9 mouse cellular contexts compared by ENCODE assay signal in genomic region chr1:67218339-67218944, GRCm38 (mm10).
DNase-seq lines count a peak whose midpoint lies in the region; ATAC-seq and TF ChIP-seq lines count a peak whose summit lies in the region.
"Had no signal": no experiment of that assay in that cellular context is flagged by ENCODE, and none has a peak within 500 bp of the region (broad histone marks: within the 10 kb centered on the region; RNA-seq: fewer than 3 reads in every experiment).

No protein-coding gene starts in this region.

- no peaks in the 10 kb centered on the region for H3K27me3 ChIP-seq in forebrain, embryonic 12.5 days
- H3K27me3 ChIP-seq in forebrain, embryonic 10.5 days (ENCODE audit: poor library complexity, severe bottlenecking), result no peaks in the 10 kb centered on the region
- no peaks in the 10 kb centered on the region for H3K27me3 ChIP-seq in stomach, postnatal 0 days (ENCODE audit: control insufficient read depth, insufficient read depth, low read length)
- H3K27me3 ChIP-seq: embryonic facial prominence, embryonic 15.5 days had no signal

- no peak for DNase-seq in forebrain, embryonic 10.5 days (ENCODE audit: extremely low spot score, low spot score)
- peak; percentile 13 for DNase-seq in 3T3-L1 (ENCODE audit: low read depth, low spot score)
- peak; percentile 54 for DNase-seq in embryo, embryonic 10.5 days (ENCODE audit: low spot score)
- DNase-seq in layer of hippocampus, postnatal 36 days, result peak; percentile 5 to 11
- no peak for DNase-seq in stomach, postnatal 0 days (ENCODE audit: low spot score)
- no peak for DNase-seq in thymus, postnatal 36 days
- DNase-seq in gastrocnemius, adult 18-20 months (ENCODE audit: low spot score), result no peak

- H3K9me3 ChIP-seq in forebrain, embryonic 12.5 days, result no peaks in the 10 kb centered on the region
- H3K9me3 ChIP-seq in forebrain, embryonic 10.5 days, result no peaks in the 10 kb centered on the region
- H3K9me3 ChIP-seq in stomach, postnatal 0 days (ENCODE audit: control insufficient read depth, low read length), result no peaks in the 10 kb centered on the region
- H3K9me3 ChIP-seq: embryonic facial prominence, embryonic 15.5 days had no signal

- H3K9ac ChIP-seq in forebrain, embryonic 12.5 days, result no peak overlapping the region
- H3K9ac ChIP-seq in stomach, postnatal 0 days (ENCODE audit: low read length), result no peak overlapping the region
- H3K9ac ChIP-seq: embryonic facial prominence, embryonic 15.5 days had no signal

- H3K27ac ChIP-seq in forebrain, embryonic 12.5 days, result no peak overlapping the region
- H3K27ac ChIP-seq in forebrain, embryonic 10.5 days, result no peak overlapping the region
- no peak overlapping the region for H3K27ac ChIP-seq in stomach, postnatal 0 days (replicated peaks)
- H3K27ac ChIP-seq: embryonic facial prominence, embryonic 15.5 days had no signal

- 32% methylated on average over 2 of the region's 2 CpGs for WGBS in forebrain, embryonic 12.5 days
- WGBS in forebrain, embryonic 10.5 days, result 57% methylated on average over 2 of the region's 2 CpGs
- WGBS in stomach, postnatal 0 days, result 40% methylated on average over 2 of the region's 2 CpGs

- no peak overlapping the region for H3K4me2 ChIP-seq in forebrain, embryonic 12.5 days
- no peak overlapping the region for H3K4me2 ChIP-seq in stomach, postnatal 0 days (replicated peaks; ENCODE audit: low read depth)
- H3K4me2 ChIP-seq: embryonic facial prominence, embryonic 15.5 days had no signal

- no peak overlapping the region for H3K4me3 ChIP-seq in forebrain, embryonic 12.5 days (replicated peaks)
- no peak overlapping the region for H3K4me3 ChIP-seq in forebrain, embryonic 10.5 days
- H3K4me3 ChIP-seq in stomach, postnatal 0 days (ENCODE audit: low read depth, low read length), result no peak overlapping the region
- H3K4me3 ChIP-seq: embryonic facial prominence, embryonic 15.5 days had no signal

- TF ChIP-seq EP300 in stomach, postnatal 0 days (optimal IDR thresholded peaks at IDR 0.05), result no peak

- H3K4me1 ChIP-seq in forebrain, embryonic 12.5 days, result 0 out of 2 replicates have a peak, but pooled peaks cover 5% of the 10 kb centered on the region
- peaks cover 5% of the 10 kb centered on the region; the same call in 1 of the 2 replicates for H3K4me1 ChIP-seq in forebrain, embryonic 10.5 days
- no peaks in the 10 kb centered on the region for H3K4me1 ChIP-seq in stomach, postnatal 0 days (replicated peaks; ENCODE audit: control insufficient read depth, insufficient read depth)
- H3K4me1 ChIP-seq: embryonic facial prominence, embryonic 15.5 days had no signal

- no peaks in the 10 kb centered on the region for H3K36me3 ChIP-seq in forebrain, embryonic 12.5 days (replicated peaks)
- H3K36me3 ChIP-seq in forebrain, embryonic 10.5 days (replicated peaks), result no peaks in the 10 kb centered on the region
- no peaks in the 10 kb centered on the region for H3K36me3 ChIP-seq in stomach, postnatal 0 days (ENCODE audit: control insufficient read depth, insufficient read depth, low read length)
- H3K36me3 ChIP-seq: embryonic facial prominence, embryonic 15.5 days had no signal

- peak; percentile 58 for TF ChIP-seq CTCF in stomach, postnatal 0 days (IDR thresholded peaks at IDR 0.05; ENCODE audit: low read depth)

- ATAC-seq in forebrain, embryonic 12.5 days (ENCODE audit: low FRiP score), result 0 out of 2 replicates have a peak, but pooled peaks have one; percentile 36
- ATAC-seq in stomach, postnatal 0 days (ENCODE audit: low FRiP score, low TSS enrichment), result no peak

Comparison
In these comparisons a context has a peak if more than half of its experiments do, and no peak if none do; other contexts are left out.
1. DNase-seq: peak in 3T3-L1 (single experiment), embryo, embryonic 10.5 days (single experiment) and layer of hippocampus, postnatal 36 days (2 of 2); none in forebrain, embryonic 10.5 days (single experiment), stomach, postnatal 0 days (single experiment), thymus, postnatal 36 days (0 of 2) and gastrocnemius, adult 18-20 months (single experiment).